Mouse (Mus musculus) bone marrow macrophage, adult 2 months (primary cell): ENCODE measurements at regions not wholly inside any gene's neighbourhood (a gene's known extent, or its start where the extent isn't known, plus 50 kb on each side); places are given as distances from the start of the nearest gene placed in this dataset.

ENCODE experiments used
- CTCF ChIP-seq: IDR thresholded peaks from 2 replicates; pipeline ENCODE4 v1.5.1; 2012; ENCODE audit warnings: low read depth, mild to moderate bottlenecking, low read length, moderate library complexity
- POLR2A ChIP-seq: IDR thresholded peaks from 2 replicates; pipeline ENCODE4 v1.6.1; 2012; ENCODE audit warnings: mild to moderate bottlenecking, low read depth, low read length, borderline replicate concordance

GRCm38 (mm10) chr10:91440051-91440450 lies 258.9 kb upstream of the Tmpo start:
- TF ChIP-seq CTCF, result no peak
- no peak for TF ChIP-seq POLR2A
